Mouse (Mus musculus): ENCODE data around the gene Cdip1. TPM values are rescaled to one million over a fixed set of nuclear protein-coding genes. Genes with fewer than 3 reads are reported as not detected.

Cdip1 gene
- polyA plus RNA-seq, 1 experiment from 2014 or later = 120 TPM

DNA sequence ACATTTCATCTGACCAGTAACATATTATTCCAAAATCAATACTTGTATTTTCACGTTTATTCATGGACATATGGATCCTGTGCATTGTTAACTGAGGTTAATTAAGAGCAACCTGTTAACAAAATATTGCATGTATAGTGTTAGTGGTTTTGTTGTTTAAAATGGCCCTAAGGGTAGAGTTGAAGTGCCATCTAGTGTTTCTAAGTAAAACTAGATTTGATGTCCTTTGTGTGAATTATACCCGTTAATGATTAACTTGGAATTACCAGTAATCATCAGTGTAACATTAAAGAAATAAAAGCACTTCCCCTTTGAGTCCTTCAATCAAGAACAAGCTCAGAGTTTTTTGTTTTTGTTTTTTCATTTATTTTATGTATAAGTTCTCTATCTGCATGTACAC is 1.2 kb upstream of the Cdip1 start:
- H3K27ac ChIP-seq (replicated peaks) = no peak overlapping the region

GRCm38 (mm10) chr16:4789311-4789768 is 752 bp downstream of the Cdip1 start:
- Histone ChIP-seq H3K27me3 (replicated peaks) (no peaks in the 10 kb centered on the region), H3K4me2 (peak overlapping the region; percentile 79), H3K36me3 (peaks cover 9% of the 10 kb centered on the region; the same call in 1 of the 2 replicates), H3K4me3 (peak overlapping the region; percentile 78), H3K9ac (peak overlapping the region; percentile 90), H3K9me3 (no peaks in the 10 kb centered on the region), H3K4me1 (peaks cover 51% of the 10 kb centered on the region), H3K27ac (replicated peaks) (peak overlapping the region; percentile 99)
- under 1% methylated on average over 29 of the region's 29 CpGs for WGBS
- ATAC-seq (ENCODE audit: extremely low read depth, insufficient number of reproducible peaks, low FRiP score, low TSS enrichment) = peak; percentile 20

More for the DNA sequence above, 1.2 kb upstream of the Cdip1 start:
- ATAC-seq (ENCODE audit: extremely low read depth, insufficient number of reproducible peaks, low FRiP score, low TSS enrichment) = no peak
- WGBS = 57% methylated on average over 2 of the region's 2 CpGs
- peaks cover 6% of the 10 kb centered on the region; the same call in 1 of the 2 replicates for H3K36me3 ChIP-seq
- no peaks in the 10 kb centered on the region for H3K9me3 ChIP-seq
- H3K27me3 ChIP-seq (replicated peaks) = no peaks in the 10 kb centered on the region
- peaks cover 31% of the 10 kb centered on the region for H3K4me1 ChIP-seq
- no peak overlapping the region for H3K4me2 ChIP-seq
- H3K9ac ChIP-seq = no peak overlapping the region
- no peak overlapping the region for H3K4me3 ChIP-seq

DNA sequence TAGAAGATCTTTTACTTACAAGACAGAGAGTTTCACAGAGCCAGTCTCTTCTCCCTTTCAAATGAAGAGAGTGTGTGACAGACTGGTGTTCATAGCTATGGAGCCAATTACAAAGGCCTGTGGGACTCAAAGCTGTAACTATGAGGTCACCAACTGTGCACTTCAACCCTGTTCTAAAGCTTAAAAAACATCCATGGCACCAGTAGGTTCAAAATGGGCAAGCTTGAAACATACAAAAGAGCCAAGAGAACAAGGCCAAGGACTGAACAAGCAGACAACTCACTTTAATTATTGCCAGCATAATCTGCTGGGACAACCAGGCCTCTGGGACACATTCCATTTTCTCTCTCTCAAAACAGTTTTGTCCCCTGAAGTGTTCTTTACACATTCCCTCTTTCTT is 1.9 kb downstream of the Cdip1 start:
- Histone ChIP-seq H3K27ac (replicated peaks) (0 out of 2 replicates have a peak overlapping the region, but pooled peaks have one; percentile 1), H3K4me1 (peaks cover 63% of the 10 kb centered on the region), H3K9me3 (no peaks in the 10 kb centered on the region), H3K9ac (peak overlapping the region; percentile 90), H3K36me3 (peaks cover 14% of the 10 kb centered on the region), H3K4me3 (peak overlapping the region; percentile 78), H3K4me2 (peak overlapping the region; percentile 79), H3K27me3 (replicated peaks) (no peaks in the 10 kb centered on the region)
- ATAC-seq (ENCODE audit: extremely low read depth, insufficient number of reproducible peaks, low FRiP score, low TSS enrichment) = no peak

DNA sequence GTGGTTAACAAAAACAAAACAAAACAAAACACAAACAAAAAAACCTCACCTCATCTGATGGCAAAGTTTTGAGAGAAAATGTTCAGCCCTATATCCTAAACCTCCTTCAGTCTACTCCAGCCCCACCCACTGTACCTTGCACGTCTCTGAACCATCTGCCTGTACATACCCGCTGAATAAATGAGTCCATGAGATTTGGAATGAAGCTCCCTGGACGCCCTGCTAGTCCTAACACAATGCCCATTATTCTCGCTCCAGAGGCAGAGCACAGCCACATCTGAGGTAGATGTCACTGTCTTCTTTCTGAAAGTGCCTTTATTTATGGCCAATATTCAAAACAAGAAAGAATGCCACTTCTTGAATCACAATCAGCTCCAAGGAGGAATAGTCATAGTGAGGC is 4.4 kb downstream of the Cdip1 start:
- peak overlapping the region; percentile 53 for H3K9ac ChIP-seq
- H3K9me3 ChIP-seq = no peaks in the 10 kb centered on the region
- H3K4me3 ChIP-seq = no peak overlapping the region
- H3K4me2 ChIP-seq = peak overlapping the region; percentile 79
- 51% methylated on average over 4 of the region's 4 CpGs for whole genome bisulfite sequencing
- peak overlapping the region; percentile 64 for H3K27ac ChIP-seq (replicated peaks)
- H3K4me1 ChIP-seq = peaks cover 87% of the 10 kb centered on the region
- H3K27me3 ChIP-seq (replicated peaks) = no peaks in the 10 kb centered on the region
- ATAC-seq (ENCODE audit: extremely low read depth, insufficient number of reproducible peaks, low FRiP score, low TSS enrichment) = no peak
- H3K36me3 ChIP-seq = peaks cover 19% of the 10 kb centered on the region

DNA sequence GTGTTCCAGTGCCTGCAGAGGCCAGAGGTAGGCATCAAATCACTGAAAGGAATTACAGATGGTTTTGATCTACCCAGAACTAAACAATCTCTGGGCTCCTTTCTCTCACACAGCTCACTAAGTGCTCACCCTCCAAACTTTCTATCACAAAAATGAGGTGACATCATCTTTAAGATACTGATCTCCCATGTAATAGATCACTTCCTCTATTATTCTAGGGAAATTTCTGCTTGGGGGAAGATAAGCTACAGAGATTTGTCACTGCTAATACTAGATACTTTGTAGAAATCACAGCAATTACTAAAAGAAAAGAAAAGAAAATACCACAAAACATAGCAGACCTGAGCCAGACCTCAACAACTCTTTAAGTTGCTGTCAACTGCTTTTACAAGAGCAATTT is 7.6 kb downstream of the Cdip1 start:
- Histone ChIP-seq H3K9me3 (no peaks in the 10 kb centered on the region), H3K36me3 (peaks cover 28% of the 10 kb centered on the region), H3K4me2 (no peak overlapping the region), H3K27me3 (replicated peaks) (no peaks in the 10 kb centered on the region), H3K27ac (replicated peaks) (peak overlapping the region; percentile 90), H3K9ac (peak overlapping the region; percentile 58), H3K4me3 (no peak overlapping the region), H3K4me1 (peaks cover 89% of the 10 kb centered on the region)
- no peak for ATAC-seq (ENCODE audit: extremely low read depth, insufficient number of reproducible peaks, low FRiP score, low TSS enrichment)

GRCm38 (mm10) chr16:4781524-4782196 is 8.4 kb downstream of the Cdip1 start:
- Histone ChIP-seq H3K36me3 (peaks cover 33% of the 10 kb centered on the region), H3K9me3 (no peaks in the 10 kb centered on the region), H3K27me3 (replicated peaks) (no peaks in the 10 kb centered on the region), H3K27ac (replicated peaks) (peak overlapping the region; percentile 90), H3K4me3 (peak overlapping the region; percentile 1; the same call in 1 of the 2 replicates), H3K9ac (peak overlapping the region; percentile 12; the same call in 1 of the 2 replicates), H3K4me2 (peak overlapping the region; percentile 38), H3K4me1 (peaks cover 89% of the 10 kb centered on the region)
- peak; percentile 34; the same call in 1 of the 2 replicates for ATAC-seq (ENCODE audit: extremely low read depth, insufficient number of reproducible peaks, low FRiP score, low TSS enrichment)
- WGBS = 24% methylated on average over 5 of the region's 5 CpGs

GRCm38 (mm10) chr16:4778940-4779339 is 11.2 kb downstream of the Cdip1 start:
- Histone ChIP-seq H3K4me3 (no peak overlapping the region), H3K9me3 (no peaks in the 10 kb centered on the region), H3K27me3 (replicated peaks) (no peaks in the 10 kb centered on the region), H3K4me1 (peaks cover 77% of the 10 kb centered on the region), H3K9ac (no peak overlapping the region), H3K4me2 (no peak overlapping the region), H3K27ac (replicated peaks) (no peak overlapping the region), H3K36me3 (peaks cover 33% of the 10 kb centered on the region)
- 93% methylated on average over 4 of the region's 4 CpGs for WGBS
- ATAC-seq (ENCODE audit: extremely low read depth, insufficient number of reproducible peaks, low FRiP score, low TSS enrichment) = no peak

DNA sequence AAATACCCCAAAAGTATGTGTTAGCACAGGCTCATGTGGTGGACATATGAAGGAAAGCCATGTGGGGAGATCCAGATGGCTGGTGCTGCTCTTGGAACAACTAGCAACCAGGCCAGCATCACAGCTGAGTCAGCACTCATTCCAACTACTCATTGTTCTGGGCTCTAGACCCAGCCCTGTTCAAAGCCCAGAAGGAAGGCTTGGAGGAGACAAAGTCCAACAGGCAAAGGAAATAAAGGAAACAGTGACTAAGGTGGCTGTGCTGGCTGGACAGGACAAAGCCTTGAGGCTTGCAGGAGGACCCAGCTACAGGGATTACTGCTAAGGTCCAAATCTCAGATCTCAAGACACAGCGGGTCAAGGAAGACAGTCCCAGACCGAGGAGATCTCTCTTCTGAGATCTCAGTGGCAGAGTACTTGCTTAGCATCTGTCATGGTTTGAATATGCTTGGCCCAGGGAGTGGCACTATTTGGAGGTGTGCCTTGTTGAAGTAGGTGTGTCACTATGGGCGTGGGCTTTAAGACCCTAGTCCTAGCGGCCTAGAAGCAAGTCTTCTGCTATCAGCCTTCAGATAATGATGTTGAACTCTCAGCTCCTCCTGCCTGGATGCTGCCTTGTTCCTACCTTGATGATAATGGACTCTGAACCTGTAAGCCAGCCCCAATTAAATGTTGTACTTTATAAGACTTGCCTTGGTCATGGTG is 12.0 kb downstream of the Cdip1 start:
- Histone ChIP-seq H3K4me1 (peaks cover 77% of the 10 kb centered on the region), H3K27me3 (replicated peaks) (no peaks in the 10 kb centered on the region), H3K9me3 (no peaks in the 10 kb centered on the region), H3K36me3 (peaks cover 26% of the 10 kb centered on the region), H3K27ac (replicated peaks) (no peak overlapping the region), H3K4me3 (no peak overlapping the region), H3K4me2 (no peak overlapping the region), H3K9ac (no peak overlapping the region)
- 88% methylated on average over 4 of the region's 4 CpGs for WGBS
- ATAC-seq (ENCODE audit: extremely low read depth, insufficient number of reproducible peaks, low FRiP score, low TSS enrichment) = no peak

GRCm38 (mm10) chr16:4777171-4777904 is 12.8 kb downstream of the Cdip1 start:
- WGBS = 91% methylated on average over 3 of the region's 3 CpGs
- Histone ChIP-seq H3K9ac (no peak overlapping the region), H3K4me2 (no peak overlapping the region), H3K36me3 (peaks cover 26% of the 10 kb centered on the region), H3K4me1 (peaks cover 76% of the 10 kb centered on the region), H3K9me3 (no peaks in the 10 kb centered on the region), H3K27me3 (replicated peaks) (no peaks in the 10 kb centered on the region), H3K27ac (replicated peaks) (no peak overlapping the region), H3K4me3 (no peak overlapping the region)
- no peak for ATAC-seq (ENCODE audit: extremely low read depth, insufficient number of reproducible peaks, low FRiP score, low TSS enrichment)

- H3K4me3 ChIP-seq = no peak overlapping the region
- H3K27me3 ChIP-seq (replicated peaks) = no peaks in the 10 kb centered on the region
- 19% methylated on average over 1 of the region's 1 CpGs for WGBS
- H3K4me2 ChIP-seq = peak overlapping the region; percentile 28
- peaks cover 56% of the 10 kb centered on the region for H3K36me3 ChIP-seq
- H3K27ac ChIP-seq (replicated peaks) = peak overlapping the region; percentile 58
- no peaks in the 10 kb centered on the region for H3K9me3 ChIP-seq
- no peak for ATAC-seq (ENCODE audit: extremely low read depth, insufficient number of reproducible peaks, low FRiP score, low TSS enrichment)
- peaks cover 52% of the 10 kb centered on the region for H3K4me1 ChIP-seq
- H3K9ac ChIP-seq = peak overlapping the region; percentile 12; the same call in 1 of the 2 replicates
These were observed 16.7 kb downstream of the Cdip1 start for GRCm38 (mm10) chr16:4773289-4773970.

DNA sequence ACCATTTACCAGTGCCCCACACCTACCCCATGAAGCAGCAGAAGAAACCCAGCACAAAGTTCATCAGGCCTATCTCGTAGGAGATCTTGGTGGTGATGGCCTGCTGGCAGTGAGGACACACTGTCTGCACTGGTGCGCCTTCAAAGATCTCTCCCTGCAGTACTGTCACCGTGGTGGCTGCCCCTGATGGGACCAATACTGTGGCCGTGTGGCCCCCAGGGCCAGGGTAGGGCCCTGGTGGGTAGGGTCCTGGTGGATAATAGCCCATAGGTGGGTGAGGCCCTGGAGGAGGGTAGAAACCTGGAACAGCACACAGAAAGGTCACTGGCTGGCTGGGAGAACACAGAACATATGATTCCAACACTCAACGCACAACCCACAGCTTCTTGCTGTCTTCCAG is 21.4 kb downstream of the Cdip1 start:
- Histone ChIP-seq H3K27ac (replicated peaks) (no peak overlapping the region), H3K4me2 (no peak overlapping the region), H3K4me3 (no peak overlapping the region), H3K27me3 (replicated peaks) (no peaks in the 10 kb centered on the region), H3K9me3 (no peaks in the 10 kb centered on the region), H3K36me3 (peaks cover 86% of the 10 kb centered on the region), H3K4me1 (peaks cover 22% of the 10 kb centered on the region), H3K9ac (no peak overlapping the region)
- ATAC-seq (ENCODE audit: extremely low read depth, insufficient number of reproducible peaks, low FRiP score, low TSS enrichment) = no peak
- 86% methylated on average over 5 of the region's 5 CpGs for WGBS

All from heart, embryonic 13.5 days (tissue).